Mouse (Mus musculus): ENCODE measurements around the gene Sod1. TPM values are rescaled to one million over a fixed set of nuclear protein-coding genes. Genes with fewer than 3 reads are reported as not detected.

Sod1 gene
- total RNA-seq, 4 experiments from 2014 or later, result 295 to 338 (median 309) TPM

- DNase-seq (ENCODE audit: low spot score in 2 of 2), result no peak
Observed at GRCm38 (mm10) chr16:90258950-90259349, 38.4 kb downstream of the Sod1 start.

- DNase-seq (ENCODE audit: low spot score in 2 of 2), result no peak
Observed at GRCm38 (mm10) chr16:90259623-90260022, 39.1 kb downstream of the Sod1 start.

- no peak for DNase-seq (ENCODE audit: low spot score in 2 of 2)
Observed at GRCm38 (mm10) chr16:90260097-90260496, 39.5 kb downstream of the Sod1 start.

GRCm38 (mm10) chr16:90261791-90262190 is 41.2 kb downstream of the Sod1 start:
- no peak for DNase-seq (ENCODE audit: low spot score in 2 of 2)

- DNase-seq (ENCODE audit: low spot score in 2 of 2), result no peak
Observed at GRCm38 (mm10) chr16:90264021-90264420, 43.5 kb downstream of the Sod1 start.

- DNase-seq (ENCODE audit: low spot score in 2 of 2), result no peak
Observed at GRCm38 (mm10) chr16:90265106-90265505, 44.6 kb downstream of the Sod1 start.

GRCm38 (mm10) chr16:90266581-90266980 is 46.0 kb downstream of the Sod1 start:
- no peak for DNase-seq (ENCODE audit: low spot score in 2 of 2)

- DNase-seq (ENCODE audit: low spot score in 2 of 2), result no peak
Observed at GRCm38 (mm10) chr16:90275521-90275920, 55.0 kb downstream of the Sod1 start.

Other genes starting within 250 kb of the Sod1 start
- 10 to 100 TPM in 2 of 4 experiments, 1 to 10 TPM in 2; 2.9 to 14.0 (median 7.2) TPM for gene Tiam1, start 77.0 kb upstream of the Sod1 start, total RNA-seq (2022)
- 10 to 100 TPM; 13.5 to 18.9 (median 15.9) TPM for gene Scaf4, start 63.7 kb downstream of the Sod1 start, total RNA-seq (2022)
- gene Hunk, start 165.3 kb downstream of the Sod1 start, total RNA-seq (2022), result under 1 TPM; 0.16 to 0.34 (median 0.22) TPM